Mouse (Mus musculus) liver, embryonic 13.5 days (tissue): ENCODE results near the gene Chp1. TPM values are rescaled to one million over a fixed set of nuclear protein-coding genes. Genes with fewer than 3 reads are reported as not detected.
A peak's percentile ranks its signal among the peaks of the same experiment; 100 is the strongest.
"Not testable (repeated sequence)": the region's sequence is repeated elsewhere in the genome, so short reads cannot be mapped to it uniquely, and the experiment has no call there.

Experiments used
- ATAC-seq: fragments of 200-750 bp; cut with Nextera tagmentation; 2 replicates; pipeline ENCODE4 v1.8.0; 2017; ENCODE audit warnings: low read depth, mild to moderate bottlenecking, moderate number of reproducible peaks, moderate library complexity
- DNase-seq: peaks from one replicate; pipeline ENCODE4 v3.0.0; 2022
- H3K27ac ChIP-seq: fragments of 300-500 bp; sonication (generic); 2 replicates; pipeline ENCODE4 v1.5.1; 2015; ENCODE audit warnings: moderate library complexity, mild to moderate bottlenecking, inconsistent platforms
- H3K27me3 ChIP-seq: fragments of 300-500 bp; sonication (generic); 2 replicates; pipeline ENCODE4 v1.6.1; 2015; ENCODE audit warnings: mild to moderate bottlenecking, inconsistent platforms
- H3K36me3 ChIP-seq: fragments of 300-500 bp; sonication (generic); 2 replicates; pipeline ENCODE4 v1.6.1; 2015; ENCODE audit warnings: mild to moderate bottlenecking, inconsistent platforms
- H3K4me1 ChIP-seq: fragments of 300-500 bp; sonication (generic); replicated peaks from 2 replicates; pipeline ENCODE4 v1.6.1; 2015; ENCODE audit warnings: inconsistent platforms
- H3K4me2 ChIP-seq: fragments of 300-500 bp; sonication (generic); 2 replicates; pipeline ENCODE4 v1.6.1; 2015; ENCODE audit warnings: inconsistent platforms, mild to moderate bottlenecking, moderate library complexity
- H3K4me3 ChIP-seq: fragments of 300-500 bp; sonication (generic); replicated peaks from 2 replicates; pipeline ENCODE4 v1.5.1; 2015; ENCODE audit warnings: mild to moderate bottlenecking, inconsistent platforms
- H3K9ac ChIP-seq: fragments of 300-500 bp; sonication (generic); 2 replicates; pipeline ENCODE4 v1.6.1; 2015; ENCODE audit warnings: mild to moderate bottlenecking, inconsistent platforms
- H3K9me3 ChIP-seq: fragments of 300-500 bp; sonication (generic); replicated peaks from 2 replicates; pipeline ENCODE4 v1.6.1; 2016; ENCODE audit warnings: inconsistent platforms
- WGBS: fragments of 180-500 bp; shearing (Covaris S2); methylation state at CpG from one replicate; pipeline ENCODE4 v1.1.7; 2015; ENCODE audit not compliant: insufficient replicate concordance; 5-methylcytosine and 5-hydroxymethylcytosine counted together
- polyA plus RNA-seq: library from polyadenylated mRNA; unstranded; fragments of >200 nt; fragmentation: Nextera tagmentation; extraction: Ambion mirVana; gene quantifications from 2 replicates; pipeline ENCODE4 v1.2.1, GENCODE M21; 2015

Chp1 gene
- 47.3 and 54.2 TPM in 2 replicates for polyA plus RNA-seq

GRCm38 (mm10) chr2:119547522-119548370, at the start of gene Chp1, which contains the start of gene Exd1:
TSS of gene Chp1 (plus strand) at chr2:119547697.
TSS of gene Exd1 (minus strand) at chr2:119547627.
- Histone ChIP-seq H3K27me3 (no peaks in the 10 kb centered on the region), H3K9ac (peak within 1 kb of the TSS; percentile 88), H3K27ac (peak within 1 kb of the TSS; percentile 89), H3K4me2 (peak within 1 kb of the TSS; percentile 79), H3K4me1 (peaks cover 35% of the 10 kb centered on the region), H3K4me3 (peak within 1 kb of the TSS; percentile 80), H3K36me3 (no peaks in the 10 kb centered on the region), H3K9me3 (no peaks in the 10 kb centered on the region)
- ATAC-seq (peak; percentile 95), DNase-seq (peak; percentile 98)
- WGBS, result under 1% methylated on average over 56 of the region's 57 CpGs

- Histone ChIP-seq H3K9ac (no peak overlapping the region), H3K27me3 (no peaks in the 10 kb centered on the region), H3K27ac (no peak overlapping the region), H3K4me3 (no peak overlapping the region), H3K36me3 (no peaks in the 10 kb centered on the region), H3K4me2 (no peak overlapping the region), H3K4me1 (no peaks in the 10 kb centered on the region), H3K9me3 (no peaks in the 10 kb centered on the region)
- DNase-seq (no peak), ATAC-seq (no peak)
- WGBS, result 62% methylated on average over 2 of the region's 2 CpGs
Measured at GRCm38 (mm10) chr2:119498859-119499258, 48.6 kb upstream of the Chp1 start.

- Histone ChIP-seq H3K27ac (no peak overlapping the region), H3K4me2 (no peak overlapping the region), H3K4me3 (no peak overlapping the region), H3K27me3 (no peaks in the 10 kb centered on the region), H3K4me1 (no peaks in the 10 kb centered on the region), H3K9ac (no peak overlapping the region), H3K9me3 (no peaks in the 10 kb centered on the region), H3K36me3 (no peaks in the 10 kb centered on the region)
- 69% methylated on average over 2 of the region's 2 CpGs for WGBS
- no peak for DNase-seq
- ATAC-seq, result no peak
Measured at GRCm38 (mm10) chr2:119500965-119501652, 46.4 kb upstream of the Chp1 start.

- H3K36me3 ChIP-seq, result no peaks in the 10 kb centered on the region
- DNase-seq (no peak), ATAC-seq (no peak)
- H3K4me2 ChIP-seq, result no peak overlapping the region
- H3K27ac ChIP-seq, result no peak overlapping the region
- H3K4me1 ChIP-seq, result no peaks in the 10 kb centered on the region
- H3K9ac ChIP-seq, result no peak overlapping the region
- H3K4me3 ChIP-seq, result no peak overlapping the region
- no peaks in the 10 kb centered on the region for H3K9me3 ChIP-seq
- H3K27me3 ChIP-seq, result no peaks in the 10 kb centered on the region
Measured at GRCm38 (mm10) chr2:119507108-119507507, 40.4 kb upstream of the Chp1 start.

- ATAC-seq, H3K9ac ChIP-seq: not testable (repeated sequence)
- WGBS, result 53% methylated on average over 7 of the region's 7 CpGs
Measured at GRCm38 (mm10) chr2:119508518-119508917, 39.0 kb upstream of the Chp1 start.

GRCm38 (mm10) chr2:119510856-119511255, 36.6 kb upstream of the Chp1 start:
- H3K4me2 ChIP-seq, result no peak overlapping the region
- no peak overlapping the region for H3K9ac ChIP-seq
- no peak overlapping the region for H3K4me3 ChIP-seq
- H3K9me3 ChIP-seq, result no peaks in the 10 kb centered on the region
- no peaks in the 10 kb centered on the region for H3K36me3 ChIP-seq
- H3K4me1 ChIP-seq, result no peaks in the 10 kb centered on the region
- no peaks in the 10 kb centered on the region for H3K27me3 ChIP-seq
- H3K27ac ChIP-seq, result no peak overlapping the region
- DNase-seq (no peak), ATAC-seq (no peak)
- 74% methylated on average over 2 of the region's 2 CpGs for WGBS

More at GRCm38 (mm10) chr2:119508518-119508917, 39.0 kb upstream of the Chp1 start:
- not testable (repeated sequence) for H3K27ac ChIP-seq, H3K36me3 ChIP-seq, H3K27me3 ChIP-seq, H3K4me3 ChIP-seq, H3K4me1 ChIP-seq, H3K4me2 ChIP-seq, DNase-seq, H3K9me3 ChIP-seq

GRCm38 (mm10) chr2:119512292-119512691, 35.2 kb upstream of the Chp1 start:
- no peak overlapping the region for H3K9ac ChIP-seq
- H3K27ac ChIP-seq, result no peak overlapping the region
- DNase-seq, result peak; percentile 20
- H3K27me3 ChIP-seq, result no peaks in the 10 kb centered on the region
- WGBS, result 55% methylated on average over 3 of the region's 3 CpGs
- no peak overlapping the region for H3K4me3 ChIP-seq
- ATAC-seq, result no peak
- H3K4me2 ChIP-seq, result no peak overlapping the region
- H3K36me3 ChIP-seq, result no peaks in the 10 kb centered on the region
- H3K4me1 ChIP-seq, result no peaks in the 10 kb centered on the region
- H3K9me3 ChIP-seq, result no peaks in the 10 kb centered on the region

GRCm38 (mm10) chr2:119514026-119514522, 33.4 kb upstream of the Chp1 start:
- Histone ChIP-seq H3K36me3 (no peaks in the 10 kb centered on the region), H3K4me3 (no peak overlapping the region), H3K4me2 (no peak overlapping the region), H3K4me1 (no peaks in the 10 kb centered on the region), H3K27me3 (no peaks in the 10 kb centered on the region), H3K9me3 (no peaks in the 10 kb centered on the region), H3K27ac (no peak overlapping the region), H3K9ac (no peak overlapping the region)
- DNase-seq (no peak), ATAC-seq (no peak)
- 58% methylated on average over 3 of the region's 3 CpGs for WGBS

- WGBS, result 52% methylated on average over 5 of the region's 5 CpGs
- Histone ChIP-seq H3K4me3 (no peak overlapping the region), H3K4me2 (no peak overlapping the region), H3K9ac (no peak overlapping the region), H3K4me1 (no peaks in the 10 kb centered on the region), H3K27ac (no peak overlapping the region), H3K9me3 (no peaks in the 10 kb centered on the region), H3K36me3 (no peaks in the 10 kb centered on the region), H3K27me3 (no peaks in the 10 kb centered on the region)
- DNase-seq, result no peak
- ATAC-seq, result no peak
Measured at GRCm38 (mm10) chr2:119516811-119517210, 30.7 kb upstream of the Chp1 start.

- no peaks in the 10 kb centered on the region for H3K9me3 ChIP-seq
- H3K4me3 ChIP-seq, result no peak overlapping the region
- no peak for ATAC-seq
- H3K36me3 ChIP-seq, result no peaks in the 10 kb centered on the region
- H3K4me2 ChIP-seq, result no peak overlapping the region
- WGBS, result 68% methylated on average over 7 of the region's 7 CpGs
- H3K27ac ChIP-seq, result no peak overlapping the region
- no peak for DNase-seq
- H3K4me1 ChIP-seq, result no peaks in the 10 kb centered on the region
- H3K27me3 ChIP-seq, result no peaks in the 10 kb centered on the region
- H3K9ac ChIP-seq, result no peak overlapping the region
Measured at GRCm38 (mm10) chr2:119520550-119520949, 26.9 kb upstream of the Chp1 start.

- H3K27me3 ChIP-seq, result no peaks in the 10 kb centered on the region
Measured at GRCm38 (mm10) chr2:119523836-119524235, 23.7 kb upstream of the Chp1 start.

More at GRCm38 (mm10) chr2:119523836-119524235, 23.7 kb upstream of the Chp1 start:
- 61% methylated on average over 4 of the region's 4 CpGs for WGBS
- ATAC-seq (no peak), DNase-seq (no peak)
- no peak overlapping the region for H3K9ac ChIP-seq
- no peaks in the 10 kb centered on the region for H3K4me1 ChIP-seq
- H3K9me3 ChIP-seq, result no peaks in the 10 kb centered on the region
- H3K4me3 ChIP-seq, result no peak overlapping the region
- no peak overlapping the region for H3K27ac ChIP-seq
- no peaks in the 10 kb centered on the region for H3K36me3 ChIP-seq
- H3K4me2 ChIP-seq, result no peak overlapping the region
